Mouse (Mus musculus): Measurements from ENCODE around the gene Ddi2.
"Not testable (repeated sequence)": the region's sequence is repeated elsewhere in the genome, so short reads cannot be mapped to it uniquely, and the experiment has no call there.

Gene Ddi2

DNA sequence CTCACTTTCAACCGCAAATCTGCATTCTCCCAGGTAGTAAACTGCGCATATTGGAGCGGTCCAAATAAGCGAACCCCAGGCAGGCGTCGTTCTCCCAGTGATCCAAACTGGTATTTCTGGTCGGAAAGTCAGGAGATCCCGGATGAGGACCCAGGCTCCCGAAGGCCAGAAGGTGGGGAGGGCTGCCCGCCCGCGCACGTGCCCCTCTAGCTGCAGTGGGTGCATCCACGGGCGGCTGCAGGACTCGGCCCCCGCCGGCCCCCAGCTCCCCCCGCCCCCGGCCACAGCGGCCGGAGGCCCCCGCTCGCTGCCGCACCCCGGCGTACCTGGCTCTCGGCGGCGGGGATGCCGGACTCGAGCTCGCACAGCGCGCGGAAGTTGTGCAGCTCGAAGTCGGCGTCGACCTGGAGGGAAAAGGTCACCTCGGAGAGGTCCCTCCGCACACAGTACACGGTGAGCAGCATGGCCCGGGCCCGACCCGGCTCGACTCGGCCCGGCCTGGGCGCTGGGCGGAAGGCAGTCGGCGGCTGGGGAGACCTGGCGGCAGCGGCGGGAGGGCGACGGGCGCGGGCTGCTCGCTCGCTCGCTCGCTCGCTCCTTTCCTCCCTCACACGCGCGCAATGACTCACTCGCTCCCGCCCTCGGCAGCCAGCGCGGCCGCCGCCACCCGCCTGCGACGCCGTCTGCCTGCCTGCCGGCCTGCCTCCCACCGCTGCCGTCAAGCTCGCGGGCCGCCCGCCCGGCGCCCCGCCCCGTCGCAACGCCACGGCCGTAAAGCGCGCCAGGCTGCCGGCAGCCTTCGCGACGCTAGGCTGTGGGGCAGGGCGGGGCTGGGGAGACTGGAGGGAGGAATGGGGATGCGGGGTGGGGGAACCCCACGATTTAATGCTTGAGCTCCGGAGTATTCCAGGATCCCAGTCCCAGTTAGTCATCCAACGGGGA, at the start of gene Ddi2:
TSS of gene Ddi2 (minus strand) at position 689 of the 942 bp plus-strand sequence.
- peak; percentile 46 for DNase-seq (ENCODE audit: low spot score)

DNA sequence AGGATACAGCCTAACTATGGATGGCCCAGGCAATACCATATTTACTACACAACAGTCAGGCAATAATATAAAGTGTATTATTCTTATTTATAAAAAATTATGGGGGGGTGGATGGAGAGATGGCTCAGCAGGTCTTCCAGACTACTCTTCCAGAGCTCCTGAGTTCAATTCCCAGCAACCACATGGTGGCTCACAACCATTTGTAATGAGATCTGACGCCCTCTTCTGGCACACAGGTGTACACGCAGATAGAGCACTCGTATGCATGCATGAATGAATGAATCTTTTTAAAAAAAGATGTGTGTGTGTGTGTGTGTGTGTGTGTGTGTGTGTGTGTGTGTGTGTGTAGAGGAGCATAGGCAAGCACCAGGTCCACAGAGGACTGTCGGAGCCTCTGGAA, 49.8 kb upstream of the Ddi2 start:
- DNase-seq (ENCODE audit: low spot score) = not testable (repeated sequence)

GRCm38 (mm10) chr4:141771823-141772222, 48.6 kb upstream of the Ddi2 start:
- DNase-seq (ENCODE audit: low spot score) = no peak

- no peak for DNase-seq (ENCODE audit: low spot score)
These were observed 46.4 kb upstream of the Ddi2 start for GRCm38 (mm10) chr4:141769501-141770160.

DNA sequence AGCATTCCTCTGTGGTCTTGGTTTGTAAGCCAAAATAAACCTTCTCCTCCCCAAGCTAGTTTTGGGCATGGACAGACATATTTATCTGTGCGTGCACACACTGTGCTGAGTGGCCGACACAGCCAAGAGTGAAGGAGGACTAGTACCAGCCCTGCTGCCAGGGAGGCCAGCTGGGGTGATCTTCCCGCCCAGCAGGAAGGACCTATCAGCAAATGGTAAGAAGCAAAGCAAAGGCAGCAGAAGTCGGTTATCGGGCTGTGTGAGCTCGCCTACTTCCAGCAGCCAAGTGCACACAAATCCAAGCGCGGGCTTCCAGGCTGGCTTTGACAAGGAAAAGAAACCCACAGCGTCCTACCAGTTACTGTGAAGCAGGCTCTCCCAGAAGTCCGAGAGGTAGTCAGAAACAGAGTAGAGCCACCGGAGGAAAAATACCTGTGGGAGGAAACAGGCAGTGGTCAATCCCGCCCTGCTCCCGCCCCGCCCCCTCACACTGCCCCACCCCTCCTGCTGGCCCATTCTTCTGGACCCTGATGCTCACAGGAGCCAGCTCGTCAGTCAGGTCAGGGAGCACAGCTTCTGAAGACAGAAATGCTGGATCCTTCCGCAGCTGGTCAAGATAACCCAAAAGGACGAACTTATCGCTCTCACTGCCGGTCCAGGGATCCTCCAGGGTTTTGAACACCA, 44.3 kb upstream of the Ddi2 start:
- no peak for DNase-seq (ENCODE audit: low spot score)

GRCm38 (mm10) chr4:141766668-141767352, 43.6 kb upstream of the Ddi2 start:
- no peak for DNase-seq (ENCODE audit: low spot score)

DNA sequence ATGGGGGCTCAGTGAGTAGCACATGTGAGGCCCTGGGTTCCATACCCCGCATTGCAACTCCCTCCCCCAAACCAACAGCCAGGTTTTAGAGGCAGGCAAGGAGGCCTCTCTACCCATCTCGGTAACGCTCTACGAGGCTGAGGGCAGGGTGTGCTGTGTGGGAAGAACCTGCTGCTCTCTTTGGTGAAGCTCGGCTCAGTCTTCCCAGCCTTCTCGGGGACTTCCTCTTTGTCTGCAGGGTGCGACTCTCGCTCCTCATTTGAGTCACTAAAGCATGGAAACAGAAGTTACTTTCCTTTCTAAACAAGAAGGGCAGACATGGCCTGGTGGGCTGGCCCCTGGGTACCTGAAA, 43.1 kb upstream of the Ddi2 start:
- DNase-seq (ENCODE audit: low spot score) = peak; percentile 42

- no peak for DNase-seq (ENCODE audit: low spot score)
These were observed 41.8 kb upstream of the Ddi2 start for GRCm38 (mm10) chr4:141765008-141765407.

- DNase-seq (ENCODE audit: low spot score) = no peak
These were observed 40.3 kb upstream of the Ddi2 start for GRCm38 (mm10) chr4:141763476-141763875.

- DNase-seq (ENCODE audit: low spot score) = no peak
These were observed 38.9 kb upstream of the Ddi2 start for GRCm38 (mm10) chr4:141762102-141762598.

DNA sequence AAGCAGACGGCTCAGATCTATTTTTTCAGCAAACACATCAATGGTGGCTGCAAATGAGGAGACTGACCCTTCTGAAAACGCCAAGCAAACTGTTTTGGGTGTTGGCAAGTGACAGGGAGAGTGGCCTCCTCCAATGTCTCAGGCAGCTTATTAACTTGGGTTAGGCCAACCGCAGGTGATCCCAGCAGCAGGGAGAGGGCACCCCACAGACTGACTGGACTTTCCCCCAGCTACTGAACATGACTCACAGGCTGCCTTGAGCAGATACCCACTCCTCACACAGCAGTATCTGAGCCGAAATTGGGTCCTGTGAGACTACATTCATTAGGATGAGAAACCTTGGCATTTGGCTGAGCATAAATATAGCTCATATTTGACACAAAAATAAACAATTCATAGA, 37.7 kb upstream of the Ddi2 start:
- DNase-seq (ENCODE audit: low spot score) = no peak

GRCm38 (mm10) chr4:141758874-141759542, 35.8 kb upstream of the Ddi2 start:
- DNase-seq (ENCODE audit: low spot score) = no peak

GRCm38 (mm10) chr4:141757124-141757523, 33.9 kb upstream of the Ddi2 start:
- DNase-seq (ENCODE audit: low spot score) = no peak

GRCm38 (mm10) chr4:141755375-141755930, 32.2 kb upstream of the Ddi2 start:
- DNase-seq (ENCODE audit: low spot score) = no peak

- no peak for DNase-seq (ENCODE audit: low spot score)
These were observed 28.8 kb upstream of the Ddi2 start for GRCm38 (mm10) chr4:141752076-141752421.

GRCm38 (mm10) chr4:141751419-141752075, 28.3 kb upstream of the Ddi2 start:
- DNase-seq (ENCODE audit: low spot score) = no peak

DNA sequence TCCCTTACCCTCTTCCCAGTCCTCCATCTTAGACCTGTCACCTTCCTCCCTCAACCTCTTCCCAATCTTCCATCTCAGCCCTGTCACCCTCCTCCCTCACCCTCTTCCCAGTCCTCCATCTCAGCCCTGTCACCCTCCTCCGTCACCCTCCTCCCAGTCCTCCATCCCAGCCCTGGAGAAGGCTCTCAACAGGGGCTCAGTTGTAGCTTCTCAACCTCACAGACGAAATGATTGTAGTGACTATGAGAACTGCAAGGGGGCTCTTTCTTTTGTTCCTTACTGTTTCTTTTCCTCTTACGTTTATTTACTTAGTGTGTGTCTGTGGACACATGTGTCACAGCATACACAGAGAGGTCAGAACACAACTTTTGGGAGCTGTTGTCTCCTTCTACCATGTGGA, 27.6 kb upstream of the Ddi2 start:
- no peak for DNase-seq (ENCODE audit: low spot score)

GRCm38 (mm10) chr4:141749557-141749956, 26.3 kb upstream of the Ddi2 start:
- no peak for DNase-seq (ENCODE audit: low spot score)

GRCm38 (mm10) chr4:141746578-141747346, 23.5 kb upstream of the Ddi2 start, which contains the start of gene Agmat:
Gene Agmat (plus strand): TSS chr4:141746672.
- DNase-seq (ENCODE audit: low spot score) = no peak

DNA sequence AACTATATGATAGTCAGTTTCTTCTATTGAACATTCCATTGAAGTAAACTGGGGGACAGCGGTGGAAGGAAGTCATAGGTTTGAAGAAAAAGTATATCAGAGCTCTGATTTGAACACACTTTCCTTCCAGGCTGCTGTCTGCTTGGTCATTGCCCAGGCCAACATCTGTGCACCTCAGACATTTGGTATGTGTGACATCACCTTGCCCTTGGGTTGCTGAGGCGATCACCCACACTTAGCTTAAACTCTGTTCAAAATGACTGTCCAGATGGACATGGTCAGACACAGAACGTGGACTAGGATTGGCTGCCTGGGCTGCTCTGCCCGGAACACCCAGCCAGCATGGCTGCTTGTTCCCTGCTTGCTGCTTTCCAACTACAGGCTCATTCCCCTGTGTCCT, 19.2 kb upstream of the Ddi2 start:
- DNase-seq (ENCODE audit: low spot score) = no peak

Data from layer of hippocampus, adult 9-10 months (tissue).